Mouse (Mus musculus) myocyte (in vitro differentiated cells): Measurements from ENCODE around the gene Ubxn10. TPM values are rescaled to one million over a fixed set of nuclear protein-coding genes. Genes with fewer than 3 reads are reported as not detected.

Experiments used
- H3K27me3 ChIP-seq: one replicate; pipeline ENCODE4 v1.6.1; 2011; ENCODE audit not compliant: control insufficient read depth, insufficient read depth, insufficient read length
- H3K36me3 ChIP-seq: one replicate; pipeline ENCODE4 v1.6.1; 2011; ENCODE audit not compliant: control insufficient read depth, insufficient read depth
- H3K4me2 ChIP-seq: one replicate; pipeline ENCODE4 v1.6.1; 2011; ENCODE audit warnings: low read depth, control low read depth
- H3K4me3 ChIP-seq: one replicate; pipeline ENCODE4 v1.5.1; 2011; ENCODE audit warnings: mild to moderate bottlenecking, control low read depth, moderate library complexity
- H3K79me2 ChIP-seq: one replicate; pipeline ENCODE4 v1.6.1; 2011; ENCODE audit not compliant: control insufficient read depth, insufficient read depth
- H3ac ChIP-seq: one replicate; pipeline ENCODE4 v1.6.1; 2011; ENCODE audit not compliant: control insufficient read depth, insufficient read length
- CEBPB ChIP-seq: IDR thresholded peaks from 2 replicates; pipeline ENCODE4 v1.6.1; 2011; ENCODE audit warnings: mild to moderate bottlenecking, moderate library complexity; ENCODE audit not compliant: poor library complexity, insufficient read depth, severe bottlenecking
- E2F4 ChIP-seq: IDR thresholded peaks from one replicate; pipeline ENCODE4 v1.6.1; 2011; ENCODE audit warnings: mild to moderate bottlenecking, control low read depth, moderate library complexity; ENCODE audit not compliant: insufficient read depth
- MAX ChIP-seq: IDR thresholded peaks from one replicate; pipeline ENCODE4 v1.6.1; 2011; ENCODE audit warnings: low read depth, mild to moderate bottlenecking, control low read depth
- MYOD1 ChIP-seq, 3 experiments: IDR thresholded peaks; one replicate each; pipeline ENCODE4 v1.6.1; 2011; ENCODE audit warnings: control low read depth in 2 of 3, low read depth in 2 of 3, mild to moderate bottlenecking in 2 of 3, moderate library complexity in 1 of 3; ENCODE audit not compliant: insufficient read length in 2 of 3, control insufficient read depth in 1 of 3
- MYOG ChIP-seq, 3 experiments: IDR thresholded peaks; one replicate each; pipeline ENCODE4 v1.6.1; 2011; ENCODE audit warnings: control low read depth in 2 of 3, low read depth in 2 of 3, mild to moderate bottlenecking in 2 of 3; ENCODE audit not compliant: insufficient read length in 2 of 3, control insufficient read depth in 1 of 3, insufficient read depth in 1 of 3
- POLR2A ChIP-seq: IDR thresholded peaks from one replicate; pipeline ENCODE4 v1.6.1; 2011; ENCODE audit warnings: low read depth, mild to moderate bottlenecking, control low read depth, moderate library complexity; ENCODE audit not compliant: insufficient read length
- POLR2AphosphoS2 ChIP-seq: IDR thresholded peaks from one replicate; pipeline ENCODE4 v1.6.1; 2011; ENCODE audit warnings: low read depth, control low read depth; ENCODE audit not compliant: insufficient read length
- REST ChIP-seq: IDR thresholded peaks from one replicate; pipeline ENCODE4 v1.6.1; 2011; ENCODE audit warnings: mild to moderate bottlenecking, control low read depth, moderate library complexity; ENCODE audit not compliant: insufficient read depth, insufficient read length
- SRF ChIP-seq: IDR thresholded peaks from one replicate; pipeline ENCODE4 v1.6.1; 2011; ENCODE audit warnings: low read depth; ENCODE audit not compliant: control insufficient read depth, insufficient read length
- TCF12 ChIP-seq: IDR thresholded peaks from one replicate; pipeline ENCODE4 v1.6.1; 2011; ENCODE audit warnings: mild to moderate bottlenecking, control low read depth; ENCODE audit not compliant: poor library complexity, insufficient read depth, severe bottlenecking
- TCF3 ChIP-seq: IDR thresholded peaks from one replicate; pipeline ENCODE4 v1.6.1; 2011; ENCODE audit warnings: low read depth, control low read depth; ENCODE audit not compliant: insufficient read length
- USF1 ChIP-seq: IDR thresholded peaks from one replicate; pipeline ENCODE4 v1.6.1; 2011; ENCODE audit warnings: low read depth, mild to moderate bottlenecking, control low read depth, moderate library complexity
- polyA plus RNA-seq: library from polyadenylated mRNA; unstranded; fragments of >200 nt; fragmentation: generic; extraction: Trizol; gene quantifications from one replicate; pipeline ENCODE4 v1.2.1, GENCODE M21; 2012; ENCODE audit warnings: missing spikeins

Gene Ubxn10
- polyA plus RNA-seq, 1 experiment: not detected

GRCm38 (mm10) chr4:138693043-138693692 lies 43.8 kb downstream of the Ubxn10 start:
- Histone ChIP-seq H3K4me2 (no peak overlapping the region), H3K27me3 (peaks cover 29% of the 10 kb centered on the region), H3ac (no peak overlapping the region), H3K4me3 (no peak overlapping the region), H3K36me3 (no peaks in the 10 kb centered on the region), H3K79me2 (no peaks in the 10 kb centered on the region)
- TF ChIP-seq MYOD1 (IDR thresholded peaks at IDR 0.05; ENCODE audit: control insufficient read depth in 1 of 3, insufficient read length in 2 of 3, low read depth in 2 of 3) (no peak), TCF3 (no peak), POLR2A (no peak), MAX (no peak), REST (no peak), USF1 (no peak), POLR2AphosphoS2 (no peak)

GRCm38 (mm10) chr4:138691443-138692181 lies 45.4 kb downstream of the Ubxn10 start:
- Histone ChIP-seq H3K4me2 (no peak overlapping the region), H3ac (no peak overlapping the region), H3K36me3 (no peaks in the 10 kb centered on the region), H3K79me2 (no peaks in the 10 kb centered on the region), H3K4me3 (no peak overlapping the region), H3K27me3 (peaks cover 29% of the 10 kb centered on the region)
- TF ChIP-seq MYOD1 (IDR thresholded peaks at IDR 0.05; ENCODE audit: control insufficient read depth in 1 of 3, insufficient read length in 2 of 3, low read depth in 2 of 3) (no peak), TCF3 (no peak), POLR2AphosphoS2 (no peak), E2F4 (no peak), REST (no peak), POLR2A (no peak), TCF12 (no peak), SRF (no peak), USF1 (no peak), MAX (no peak), CEBPB (no peak), MYOG (IDR thresholded peaks at IDR 0.05; ENCODE audit: control insufficient read depth in 1 of 3, insufficient read depth in 1 of 3, insufficient read length in 2 of 3, low read depth in 2 of 3) (no peak)

GRCm38 (mm10) chr4:138690561-138690960 lies 46.4 kb downstream of the Ubxn10 start:
- Histone ChIP-seq H3K27me3 (peaks cover 34% of the 10 kb centered on the region), H3K4me2 (no peak overlapping the region), H3K4me3 (no peak overlapping the region), H3ac (no peak overlapping the region), H3K36me3 (no peaks in the 10 kb centered on the region), H3K79me2 (no peaks in the 10 kb centered on the region)
- TF ChIP-seq USF1: no peak
- TF ChIP-seq POLR2AphosphoS2: no peak
- no peak for TF ChIP-seq TCF3
- no peak for TF ChIP-seq TCF12
- TF ChIP-seq CEBPB: no peak
- no peak for TF ChIP-seq MAX
- TF ChIP-seq POLR2A: no peak
- no peak for TF ChIP-seq E2F4
- TF ChIP-seq MYOD1 (IDR thresholded peaks at IDR 0.05; ENCODE audit: control insufficient read depth in 1 of 3, insufficient read length in 2 of 3, low read depth in 2 of 3): no peak
- TF ChIP-seq REST: no peak
- no peak for TF ChIP-seq SRF
- TF ChIP-seq MYOG (IDR thresholded peaks at IDR 0.05; ENCODE audit: control insufficient read depth in 1 of 3, insufficient read depth in 1 of 3, insufficient read length in 2 of 3, low read depth in 2 of 3): no peak

GRCm38 (mm10) chr4:138689094-138689512 lies 47.9 kb downstream of the Ubxn10 start:
- no peak overlapping the region for H3K4me2 ChIP-seq
- TF ChIP-seq CEBPB (no peak), MYOD1 (IDR thresholded peaks at IDR 0.05; ENCODE audit: control insufficient read depth in 1 of 3, insufficient read length in 2 of 3, low read depth in 2 of 3) (no peak), POLR2AphosphoS2 (no peak), REST (no peak), SRF (no peak), MYOG (IDR thresholded peaks at IDR 0.05; ENCODE audit: control insufficient read depth in 1 of 3, insufficient read depth in 1 of 3, insufficient read length in 2 of 3, low read depth in 2 of 3) (no peak), TCF12 (no peak), MAX (no peak), TCF3 (no peak), USF1 (no peak), POLR2A (no peak), E2F4 (no peak)
- H3K4me3 ChIP-seq: no peak overlapping the region
- H3K79me2 ChIP-seq: no peaks in the 10 kb centered on the region
- H3K36me3 ChIP-seq: no peaks in the 10 kb centered on the region
- H3ac ChIP-seq: no peak overlapping the region
- H3K27me3 ChIP-seq: peaks cover 30% of the 10 kb centered on the region
